Mouse (Mus musculus): Measurements from ENCODE around the gene Smim10l2a.

Smim10l2a gene

DNA sequence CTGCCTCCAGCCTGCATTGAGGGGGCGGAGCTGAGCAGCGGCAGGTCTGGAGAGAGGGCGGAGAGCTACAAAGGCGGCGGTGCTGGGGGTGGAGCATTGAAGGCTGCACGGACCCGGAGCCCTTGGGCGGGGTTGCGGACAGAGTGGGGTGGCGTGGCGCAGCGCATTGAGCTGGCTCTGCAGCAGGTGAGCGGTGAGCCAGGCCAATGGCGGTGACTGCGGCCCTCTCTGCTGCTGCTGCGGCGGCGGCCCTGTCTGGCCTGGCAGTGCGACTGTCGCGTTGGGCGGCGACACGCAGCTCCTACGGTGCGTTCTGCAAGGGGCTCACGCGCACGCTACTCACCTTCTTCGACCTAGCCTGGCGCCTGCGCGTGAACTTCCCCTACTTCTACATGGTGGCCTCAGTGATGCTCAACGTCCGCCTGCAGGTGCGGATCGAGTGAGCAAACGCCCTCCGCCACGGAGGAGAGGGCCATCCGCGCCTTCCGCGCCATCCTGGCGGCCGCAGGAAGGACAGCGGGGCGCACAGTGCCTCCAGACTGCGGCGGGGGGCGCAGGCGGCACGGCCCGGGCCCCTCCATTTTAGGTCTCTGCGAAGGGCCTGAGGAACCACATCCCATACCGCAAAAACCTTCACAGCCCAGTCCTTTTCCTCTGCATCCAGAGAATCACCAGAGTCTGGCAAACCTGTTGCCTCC, at the start of gene Smim10l2a:
TSS of gene Smim10l2a (plus strand) at position 156 of the 698 bp plus-strand sequence.
- DNase-seq (ENCODE audit: low spot score in 2 of 2), result peak; percentile 19 to 69

DNA sequence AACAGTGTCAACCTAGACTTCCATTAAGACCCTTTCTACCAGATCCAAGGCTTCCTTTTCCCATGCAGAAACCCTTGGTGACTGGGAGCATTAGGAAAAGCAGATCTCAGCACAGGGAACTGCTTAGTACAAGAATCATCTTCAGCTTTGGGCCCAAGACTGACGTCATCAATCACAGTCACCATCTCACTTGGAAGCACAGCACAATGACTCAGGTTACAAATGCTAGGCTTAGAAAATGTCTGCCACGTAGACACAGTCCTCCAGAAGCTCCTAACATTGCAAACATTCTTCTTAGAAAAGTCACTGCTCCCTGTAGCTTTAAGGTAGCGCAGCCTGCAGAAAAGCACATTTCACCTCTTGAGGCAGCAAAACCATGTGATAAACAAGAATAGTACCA, 42.3 kb upstream of the Smim10l2a start:
- no peak for DNase-seq (ENCODE audit: low spot score in 2 of 2)

DNA sequence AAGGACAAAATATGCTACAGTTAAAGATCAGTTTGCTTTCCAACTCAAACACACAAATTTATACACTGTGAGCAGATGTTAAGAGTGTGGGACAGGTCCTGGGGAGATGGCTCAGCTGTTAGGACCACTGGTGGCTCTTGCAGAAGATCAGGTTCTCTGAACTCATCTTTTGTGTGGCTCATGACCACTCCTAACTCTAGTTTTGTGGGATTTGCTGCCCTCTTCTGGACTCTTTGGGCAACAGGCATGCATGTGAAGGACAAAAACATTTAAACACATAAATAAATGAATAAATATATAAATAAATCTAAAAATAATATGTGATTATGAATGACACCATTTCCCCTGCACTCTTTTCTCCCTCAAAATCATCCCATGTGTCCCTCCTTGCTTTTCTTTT, 34.1 kb upstream of the Smim10l2a start:
- no peak for DNase-seq (ENCODE audit: low spot score in 2 of 2)

GRCm38 (mm10) chrX:56342921-56343320, 31.5 kb upstream of the Smim10l2a start:
- DNase-seq (ENCODE audit: low spot score in 2 of 2), result no peak

- peak; percentile 73 to 79 for DNase-seq (ENCODE audit: low spot score in 2 of 2)
Observed at GRCm38 (mm10) chrX:56346176-56346931, 28.0 kb upstream of the Smim10l2a start, which contains the start of gene Zfp449. Gene Zfp449 (plus strand): TSS chrX:56346400.

DNA sequence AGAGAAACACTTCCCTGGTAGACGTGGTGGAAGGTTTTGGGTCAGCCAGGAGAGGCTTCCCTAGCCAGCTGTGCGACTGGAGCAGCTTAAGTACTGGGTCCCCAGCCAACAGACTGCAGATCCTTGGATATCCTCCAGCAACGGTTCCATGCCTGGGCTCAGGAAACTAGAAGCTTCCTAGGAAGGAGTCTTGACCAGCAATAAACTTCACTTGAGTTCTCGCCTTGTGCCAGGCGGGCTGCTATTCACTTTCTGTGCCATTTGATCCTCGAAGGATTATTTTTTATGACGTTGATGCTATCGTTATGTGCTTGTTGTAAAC, 27.5 kb upstream of the Smim10l2a start:
- DNase-seq (ENCODE audit: low spot score in 2 of 2), result peak in 1 of 2 experiments; percentile 37

DNA sequence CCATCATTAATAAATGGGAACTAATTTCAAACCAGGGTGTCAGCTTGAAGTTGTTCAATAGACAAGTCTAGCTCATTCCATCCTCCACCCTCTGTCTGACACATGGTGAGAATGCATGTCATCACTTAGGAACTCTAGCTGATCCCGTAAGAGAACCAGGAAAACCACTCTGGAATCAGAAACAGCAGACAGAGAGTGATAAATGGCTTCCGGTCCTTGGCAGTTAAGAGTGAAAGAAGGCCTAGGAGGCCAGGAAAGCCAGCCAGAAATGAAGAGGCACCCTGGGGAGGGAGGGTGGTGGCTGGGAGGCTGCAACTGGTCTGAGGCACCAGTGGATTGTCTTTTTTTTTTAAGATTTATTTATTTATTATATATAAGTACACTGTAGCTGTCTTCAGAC, 6.5 kb downstream of the Smim10l2a start:
- DNase-seq (ENCODE audit: low spot score in 2 of 2), result no peak

DNA sequence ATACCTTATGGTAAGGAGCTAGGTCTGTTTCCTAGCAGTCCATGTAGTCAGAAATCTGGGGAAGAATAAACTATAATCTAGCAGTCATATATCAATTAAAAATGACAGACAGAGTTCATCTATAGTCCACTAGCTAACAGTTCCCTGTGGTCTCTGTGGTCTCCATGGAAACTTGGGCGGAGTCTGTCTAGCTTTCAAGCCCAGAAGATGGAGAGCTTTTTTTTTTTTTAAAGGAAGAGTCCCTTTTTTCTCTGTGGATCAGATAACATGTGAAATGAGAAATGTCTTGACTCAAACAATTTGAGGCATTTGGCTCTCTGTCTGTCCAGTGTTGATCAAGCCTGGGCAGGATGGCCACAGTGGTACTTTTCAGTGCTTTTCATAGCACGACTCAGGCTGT, 9.8 kb downstream of the Smim10l2a start:
- no peak for DNase-seq (ENCODE audit: low spot score in 2 of 2)

DNA sequence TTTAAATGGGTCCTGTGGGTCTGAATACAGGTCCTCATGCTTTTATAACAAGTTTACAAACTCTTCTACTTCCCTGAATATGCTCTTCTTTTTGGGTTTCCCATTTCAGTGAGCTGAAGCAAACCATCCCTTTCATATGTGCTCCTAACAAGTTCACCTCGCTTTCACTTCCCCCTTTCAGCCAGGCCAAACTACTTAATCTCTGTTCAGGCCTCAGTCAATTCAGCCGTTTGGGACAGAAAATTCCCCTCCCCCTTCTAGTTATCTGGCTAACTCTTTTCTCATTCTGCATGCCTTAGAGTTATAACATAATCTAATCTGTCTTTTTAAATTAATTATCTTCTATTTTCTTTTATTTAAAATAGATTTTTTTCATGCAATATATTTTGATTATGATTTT, 30.3 kb downstream of the Smim10l2a start:
- no peak for DNase-seq (ENCODE audit: low spot score in 2 of 2)

DNA sequence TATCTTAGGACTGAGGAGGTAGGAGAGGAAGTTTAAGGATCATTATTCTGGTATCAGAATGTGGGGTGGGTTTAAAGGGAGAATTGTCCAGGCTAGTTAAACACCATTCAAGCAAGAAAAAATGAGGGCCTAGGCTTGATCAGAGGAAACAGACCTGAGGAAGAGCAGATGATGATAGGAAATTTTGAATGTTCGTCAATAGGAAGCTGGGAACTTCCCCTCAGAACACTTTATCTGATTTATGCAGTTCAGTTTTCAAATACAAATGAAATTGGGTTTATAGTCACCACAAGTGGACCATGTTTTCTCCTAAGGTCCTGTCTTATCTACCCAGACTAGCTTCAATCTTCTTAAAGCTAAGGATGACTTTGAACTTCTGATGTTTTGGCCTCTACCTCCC, 31.1 kb downstream of the Smim10l2a start:
- DNase-seq (ENCODE audit: low spot score in 2 of 2), result no peak

GRCm38 (mm10) chrX:56406128-56406527, 31.7 kb downstream of the Smim10l2a start:
- DNase-seq (ENCODE audit: low spot score in 2 of 2), result no peak

- DNase-seq (ENCODE audit: low spot score in 2 of 2), result no peak
Observed at GRCm38 (mm10) chrX:56416277-56416676, 41.9 kb downstream of the Smim10l2a start.

GRCm38 (mm10) chrX:56417541-56417940, 43.2 kb downstream of the Smim10l2a start:
- DNase-seq (ENCODE audit: low spot score in 2 of 2), result no peak

Data from urinary bladder, postnatal 4 days (tissue).